Mouse (Mus musculus): ENCODE results near the gene Mrpl51. TPM values are rescaled to one million over a fixed set of nuclear protein-coding genes. Genes with fewer than 3 reads are reported as not detected.
"Not testable (repeated sequence)": the region's sequence is repeated elsewhere in the genome, so short reads cannot be mapped to it uniquely, and the experiment has no call there.

Mrpl51 gene
- polyA plus RNA-seq, 1 experiment from 2014 or later, result 202 TPM

DNA sequence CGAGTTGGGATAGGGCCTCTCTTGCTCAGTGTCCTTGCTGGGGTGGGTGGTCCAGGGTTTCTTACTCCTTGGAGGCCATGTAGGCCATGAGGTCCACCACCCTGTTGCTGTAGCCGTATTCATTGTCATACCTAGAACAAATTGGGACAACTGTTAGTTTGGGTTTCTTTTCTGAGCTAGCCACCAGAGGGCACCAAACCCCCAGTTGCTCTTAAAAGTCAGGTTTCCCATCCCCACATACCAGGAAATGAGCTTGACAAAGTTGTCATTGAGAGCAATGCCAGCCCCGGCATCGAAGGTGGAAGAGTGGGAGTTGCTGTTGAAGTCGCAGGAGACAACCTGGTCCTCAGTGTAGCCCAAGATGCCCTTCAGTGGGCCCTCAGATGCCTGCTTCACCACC is 29.6 kb upstream of the Mrpl51 start:
- not testable (repeated sequence) for H3K9ac ChIP-seq; H3K4me3 ChIP-seq; H3K9me3 ChIP-seq (replicated peaks); H3K27ac ChIP-seq; ATAC-seq; H3K27me3 ChIP-seq
- Histone ChIP-seq H3K4me2 (0 out of 2 replicates have a peak overlapping the region, but pooled peaks have one; percentile 37), H3K36me3 (ENCODE audit: poor library complexity, severe bottlenecking) (peaks cover 62% of the 10 kb centered on the region), H3K4me1 (peaks cover 58% of the 10 kb centered on the region)
- 4% methylated on average over 4 of the region's 5 CpGs for WGBS

DNA sequence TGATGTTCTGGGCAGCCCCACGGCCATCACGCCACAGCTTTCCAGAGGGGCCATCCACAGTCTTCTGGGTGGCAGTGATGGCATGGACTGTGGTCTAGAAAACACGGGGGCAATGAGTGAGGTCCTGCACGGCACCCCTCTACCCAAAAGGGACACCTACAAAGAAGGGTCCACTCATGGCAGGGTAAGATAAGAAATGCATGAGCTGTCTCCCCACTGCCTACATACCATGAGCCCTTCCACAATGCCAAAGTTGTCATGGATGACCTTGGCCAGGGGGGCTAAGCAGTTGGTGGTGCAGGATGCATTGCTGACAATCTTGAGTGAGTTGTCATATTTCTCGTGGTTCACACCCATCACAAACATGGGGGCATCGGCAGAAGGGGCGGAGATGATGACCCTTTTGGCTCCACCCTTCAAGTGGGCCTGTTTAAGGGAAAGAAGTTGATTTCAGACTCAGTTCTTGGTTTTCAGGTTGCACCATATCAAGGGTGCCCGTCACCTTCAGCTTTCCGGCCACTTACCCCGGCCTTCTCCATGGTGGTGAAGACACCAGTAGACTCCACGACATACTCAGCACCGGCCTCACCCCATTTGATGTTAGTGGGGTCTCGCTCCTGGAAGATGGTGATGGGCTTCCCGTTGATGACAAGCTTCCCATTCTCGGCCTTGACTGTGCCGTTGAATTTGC is 28.8 kb upstream of the Mrpl51 start:
- H3K27me3 ChIP-seq; H3K9me3 ChIP-seq (replicated peaks); ATAC-seq; H3K9ac ChIP-seq; H3K4me3 ChIP-seq; H3K27ac ChIP-seq: not testable (repeated sequence)
- WGBS, result 73% methylated on average over 13 of the region's 16 CpGs
- peak overlapping the region; percentile 37 for H3K4me2 ChIP-seq
- H3K36me3 ChIP-seq (ENCODE audit: poor library complexity, severe bottlenecking), result peaks cover 68% of the 10 kb centered on the region
- peaks cover 61% of the 10 kb centered on the region for H3K4me1 ChIP-seq

DNA sequence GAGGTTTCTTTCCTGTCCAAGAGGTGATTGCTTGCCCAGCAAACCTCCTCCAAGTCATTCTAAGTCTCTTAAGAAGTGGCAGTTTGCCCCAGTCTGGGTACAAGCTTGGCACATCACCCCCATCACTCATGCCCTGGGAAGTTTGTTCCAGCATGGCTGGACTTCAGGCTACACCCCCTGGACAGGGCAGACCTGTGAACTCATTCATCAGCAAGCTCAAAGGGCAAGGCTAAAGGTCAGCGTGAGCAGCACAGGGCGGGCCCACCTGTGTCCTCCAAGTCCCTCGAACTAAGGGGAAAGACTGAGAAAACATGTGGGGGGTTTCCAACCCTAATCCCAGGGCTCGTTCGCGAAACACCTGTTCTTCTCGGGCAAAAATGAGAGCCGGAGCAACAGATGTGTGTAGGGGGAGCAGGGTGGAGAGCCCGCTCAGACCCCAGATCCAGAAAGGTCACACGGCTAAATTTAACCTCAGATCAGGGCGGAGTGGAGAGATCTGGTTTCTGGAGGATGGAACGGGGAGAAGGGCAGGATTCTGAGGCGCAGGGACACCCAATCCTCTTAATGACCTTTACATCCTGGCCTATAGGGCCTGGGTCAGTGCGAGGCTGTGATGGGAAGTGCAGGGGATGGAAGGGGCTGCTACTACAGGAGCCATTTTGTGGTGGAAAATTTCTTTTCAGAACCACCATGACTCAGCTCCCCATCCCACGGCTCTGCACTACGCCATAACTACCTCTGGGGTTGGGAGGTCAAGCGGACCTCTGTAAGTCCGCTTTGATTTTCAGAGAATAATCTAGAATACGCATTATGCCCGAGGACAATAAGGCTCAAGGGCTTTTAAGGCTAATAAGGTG is 27.6 kb upstream of the Mrpl51 start:
- Histone ChIP-seq H3K36me3 (ENCODE audit: poor library complexity, severe bottlenecking) (peaks cover 70% of the 10 kb centered on the region), H3K4me1 (peaks cover 64% of the 10 kb centered on the region), H3K27ac (peak overlapping the region; percentile 89), H3K27me3 (no peaks in the 10 kb centered on the region), H3K4me3 (peak overlapping the region; percentile 96), H3K4me2 (peak overlapping the region; percentile 98), H3K9me3 (replicated peaks) (no peaks in the 10 kb centered on the region), H3K9ac (peak overlapping the region; percentile 99)
- 2% methylated on average over 20 of the region's 20 CpGs for WGBS
- no peak for ATAC-seq

DNA sequence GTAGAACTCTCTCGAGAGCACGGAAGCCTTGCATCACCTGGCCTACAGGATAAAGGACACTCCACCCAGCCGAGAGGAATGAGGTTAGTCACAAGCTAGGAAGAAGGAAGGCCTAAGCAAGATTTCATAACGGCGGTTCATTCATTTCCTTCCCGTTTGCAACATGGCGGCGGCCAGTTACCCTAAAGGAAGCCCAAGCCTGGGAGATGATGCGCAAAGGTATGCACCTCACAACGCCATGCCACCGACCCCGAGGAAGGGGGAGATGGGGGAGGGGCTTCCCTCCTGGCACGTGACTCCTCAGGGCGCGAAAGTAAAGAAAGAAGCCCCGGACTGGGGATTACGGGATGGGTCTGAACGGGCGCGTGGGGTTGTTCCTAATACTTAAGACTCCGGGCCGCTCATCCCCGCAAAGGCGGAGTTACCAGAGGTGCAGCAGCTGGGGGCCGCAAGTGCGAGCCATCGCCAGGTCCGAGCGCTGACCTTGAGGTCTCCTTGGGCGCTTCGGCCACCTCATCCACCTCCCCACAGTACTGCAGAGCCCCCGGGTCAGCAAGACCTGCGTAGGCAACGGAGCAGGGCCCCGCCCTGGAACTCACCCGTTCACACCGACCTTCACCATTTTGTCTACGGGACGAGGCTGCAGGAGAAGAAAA is 26.8 kb upstream of the Mrpl51 start:
- peak; percentile 39 for ATAC-seq
- Histone ChIP-seq H3K4me1 (peaks cover 64% of the 10 kb centered on the region), H3K4me3 (peak overlapping the region; percentile 96), H3K36me3 (ENCODE audit: poor library complexity, severe bottlenecking) (peaks cover 70% of the 10 kb centered on the region), H3K27me3 (no peaks in the 10 kb centered on the region), H3K9ac (peak overlapping the region; percentile 99), H3K9me3 (replicated peaks) (no peaks in the 10 kb centered on the region), H3K27ac (peak overlapping the region; percentile 89), H3K4me2 (peak overlapping the region; percentile 98)
- WGBS, result 0% methylated on average over 39 of the region's 39 CpGs

DNA sequence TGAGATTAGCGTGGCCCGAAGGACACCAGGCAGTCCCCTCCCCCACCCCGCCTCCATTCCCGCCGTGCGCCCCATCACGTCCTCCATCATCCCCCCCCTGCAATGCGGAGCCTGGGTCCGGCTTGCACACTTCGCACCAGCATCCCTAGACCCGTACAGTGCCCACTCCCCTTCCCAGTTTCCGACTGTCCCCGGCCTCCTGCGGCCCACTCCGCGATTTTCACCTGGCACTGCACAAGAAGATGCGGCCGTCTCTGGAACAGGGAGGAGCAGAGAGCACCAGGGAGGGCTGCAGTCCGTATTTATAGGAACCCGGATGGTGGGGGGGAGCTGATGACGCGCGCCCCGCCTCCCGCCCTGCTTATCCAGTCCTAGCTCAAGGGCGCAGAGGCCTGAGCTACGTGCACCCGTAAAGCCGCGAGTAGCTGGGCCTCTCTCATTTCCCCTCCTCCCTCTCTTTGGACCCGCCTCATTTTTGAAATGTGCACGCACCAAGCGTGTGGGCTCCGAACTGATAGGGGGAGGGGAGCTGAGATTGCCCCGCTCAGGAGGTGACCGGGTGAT is 26.2 kb upstream of the Mrpl51 start:
- H3K4me1 ChIP-seq, result peaks cover 59% of the 10 kb centered on the region

DNA sequence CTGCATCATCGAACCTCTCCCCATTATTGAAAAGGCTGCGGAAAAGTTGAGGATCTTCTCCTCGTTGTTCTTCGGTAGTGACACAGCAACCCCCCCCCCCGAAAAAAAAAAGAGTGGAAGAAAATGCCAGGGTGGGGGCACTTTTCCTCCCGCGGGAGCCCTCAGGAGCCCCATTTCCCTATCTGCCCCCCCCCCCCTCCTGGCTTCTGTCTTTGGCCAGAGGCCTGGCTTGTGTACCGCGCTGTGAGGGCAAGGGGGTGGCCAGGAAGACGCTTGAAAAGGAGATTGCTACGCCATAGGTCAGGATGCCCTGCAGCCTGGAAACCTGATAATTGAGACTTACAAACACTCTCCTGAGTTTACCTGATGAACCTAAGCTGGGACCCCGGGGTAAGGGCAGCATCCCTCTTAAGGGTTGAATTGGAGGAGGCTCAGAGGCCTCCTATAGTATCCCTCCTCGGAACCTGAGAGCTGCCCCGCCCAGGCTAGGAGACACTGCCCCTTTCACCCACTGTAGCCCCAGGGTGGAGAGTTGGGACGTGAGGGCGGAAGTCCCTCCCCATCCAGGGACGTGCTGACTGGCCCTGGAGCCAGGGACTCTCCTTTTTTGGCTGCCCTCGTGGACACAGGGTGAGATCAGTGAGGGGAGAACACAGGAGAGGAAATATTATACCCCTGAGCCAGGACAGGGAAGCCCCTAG is 25.4 kb upstream of the Mrpl51 start, which contains the start of gene Gapdh:
TSS of gene Gapdh (minus strand) at position 417 of the 701 bp plus-strand sequence.
- H3K36me3 ChIP-seq (ENCODE audit: poor library complexity, severe bottlenecking), result peaks cover 70% of the 10 kb centered on the region

More for the DNA sequence above, 26.2 kb upstream of the Mrpl51 start:
- H3K4me2 ChIP-seq, result peak overlapping the region; percentile 98
- peak; percentile 93 for ATAC-seq
- peaks cover 70% of the 10 kb centered on the region for H3K36me3 ChIP-seq (ENCODE audit: poor library complexity, severe bottlenecking)
- peak overlapping the region; percentile 96 for H3K4me3 ChIP-seq
- H3K27ac ChIP-seq, result peak overlapping the region; percentile 89
- H3K27me3 ChIP-seq, result no peaks in the 10 kb centered on the region
- peak overlapping the region; percentile 99 for H3K9ac ChIP-seq
- H3K9me3 ChIP-seq (replicated peaks), result no peaks in the 10 kb centered on the region
- 2% methylated on average over 36 of the region's 36 CpGs for WGBS

DNA sequence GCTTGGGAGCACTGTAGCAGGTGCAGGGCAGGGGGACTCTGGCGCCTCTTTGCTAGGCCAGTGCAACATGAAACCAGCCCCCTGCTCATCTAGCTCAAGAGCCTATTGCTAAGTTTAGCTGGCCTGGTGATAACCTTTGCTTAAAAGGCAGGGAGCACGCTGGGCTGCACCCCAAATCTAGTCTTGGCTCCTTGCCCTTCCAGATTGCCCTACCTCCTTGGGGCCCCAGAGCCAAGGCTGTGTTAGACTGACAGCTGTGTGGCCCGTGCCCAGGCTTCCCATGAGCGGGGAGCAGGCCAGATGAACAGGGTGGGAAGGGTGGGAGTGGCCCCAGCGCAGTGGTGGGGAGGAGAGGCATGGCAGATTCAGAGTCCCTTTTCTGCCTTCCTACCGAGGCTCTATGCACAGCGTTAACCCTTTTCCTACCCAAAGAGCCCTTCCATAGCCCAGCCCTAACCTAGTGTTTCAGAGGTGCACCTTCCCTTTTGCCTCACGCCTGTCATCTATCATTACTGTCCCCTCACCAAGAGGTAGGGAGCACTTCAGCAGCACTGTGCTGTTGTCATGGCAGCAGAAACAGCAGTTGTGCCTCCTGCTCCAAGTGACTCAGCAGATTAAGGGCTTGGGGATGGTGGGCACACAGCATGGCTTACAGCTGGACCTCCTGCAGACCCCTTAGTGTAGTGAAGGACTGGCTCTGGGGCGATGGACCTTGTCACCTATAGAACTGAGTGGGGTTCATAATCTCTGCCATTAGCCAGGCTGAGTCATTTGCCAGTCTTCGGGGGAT is 24.5 kb upstream of the Mrpl51 start:
- 11% methylated on average over 10 of the region's 10 CpGs for WGBS
- H3K9me3 ChIP-seq (replicated peaks), result no peaks in the 10 kb centered on the region
- H3K9ac ChIP-seq, result peak overlapping the region; percentile 99
- peak overlapping the region; percentile 96 for H3K4me3 ChIP-seq
- H3K27me3 ChIP-seq, result no peaks in the 10 kb centered on the region
- peak overlapping the region; percentile 89 for H3K27ac ChIP-seq
- no peak for ATAC-seq
- peaks cover 45% of the 10 kb centered on the region for H3K4me1 ChIP-seq
- peaks cover 72% of the 10 kb centered on the region for H3K36me3 ChIP-seq (ENCODE audit: poor library complexity, severe bottlenecking)
- peak overlapping the region; percentile 98 for H3K4me2 ChIP-seq

More for the DNA sequence above, 25.4 kb upstream of the Mrpl51 start, which contains the start of gene Gapdh:
- peak within 1 kb of the TSS; percentile 89 for H3K27ac ChIP-seq
- no peaks in the 10 kb centered on the region for H3K9me3 ChIP-seq (replicated peaks)
- H3K27me3 ChIP-seq, result no peaks in the 10 kb centered on the region
- H3K4me1 ChIP-seq, result peaks cover 52% of the 10 kb centered on the region
- WGBS, result under 1% methylated on average over 17 of the region's 18 CpGs
- peak within 1 kb of the TSS; percentile 98 for H3K4me2 ChIP-seq
- H3K9ac ChIP-seq, result peak within 1 kb of the TSS; percentile 99
- H3K4me3 ChIP-seq, result peak within 1 kb of the TSS; percentile 96
- peak; percentile 4; the same call in 1 of the 2 replicates for ATAC-seq

DNA sequence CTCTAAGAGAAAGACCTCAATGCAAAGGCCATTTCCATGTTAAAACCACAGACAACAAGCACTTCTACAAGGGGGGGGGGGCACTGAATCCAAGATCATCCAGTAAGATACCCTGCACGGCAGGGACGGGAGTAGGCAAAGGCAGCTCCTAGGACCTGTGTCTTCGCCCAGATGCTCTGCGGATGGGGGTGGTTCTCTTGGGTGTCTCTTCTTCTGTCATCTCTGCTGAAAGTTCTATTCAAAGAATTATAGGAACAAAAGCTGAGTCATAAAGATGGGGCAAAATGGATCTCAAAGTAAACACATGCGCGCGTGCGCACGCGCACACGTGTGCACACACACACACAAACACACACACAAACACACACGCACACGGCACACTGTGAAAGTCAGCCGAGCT is 23.5 kb upstream of the Mrpl51 start:
- Histone ChIP-seq H3K27ac (no peak overlapping the region), H3K36me3 (ENCODE audit: poor library complexity, severe bottlenecking) (peaks cover 72% of the 10 kb centered on the region)

DNA sequence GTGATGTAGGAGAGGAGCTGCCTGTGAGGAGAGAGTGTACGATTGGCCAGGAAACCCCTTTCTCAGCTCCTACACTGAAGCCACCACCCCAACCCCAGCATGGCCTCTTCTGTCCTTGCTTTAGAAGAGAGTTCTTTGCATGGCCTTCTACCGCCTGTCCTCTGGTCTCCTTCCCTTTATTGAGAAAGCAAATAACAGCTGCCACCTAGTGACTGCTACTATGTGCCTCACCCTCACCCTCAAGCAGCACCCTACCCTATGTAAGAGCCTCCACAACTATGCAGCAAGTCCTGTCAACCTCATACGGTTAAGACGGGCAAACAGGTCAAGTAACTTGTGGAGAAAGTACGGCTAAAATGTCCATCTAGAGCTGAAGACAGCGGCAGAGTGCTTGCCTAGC is 21.4 kb upstream of the Mrpl51 start:
- 81% methylated on average over 6 of the region's 6 CpGs for WGBS

More for the DNA sequence above, 23.5 kb upstream of the Mrpl51 start:
- ATAC-seq, result no peak
- Histone ChIP-seq H3K4me3 (no peak overlapping the region), H3K9me3 (replicated peaks) (no peaks in the 10 kb centered on the region), H3K9ac (no peak overlapping the region), H3K4me2 (no peak overlapping the region), H3K4me1 (peaks cover 38% of the 10 kb centered on the region), H3K27me3 (no peaks in the 10 kb centered on the region)
- WGBS, result 89% methylated on average over 14 of the region's 14 CpGs

DNA sequence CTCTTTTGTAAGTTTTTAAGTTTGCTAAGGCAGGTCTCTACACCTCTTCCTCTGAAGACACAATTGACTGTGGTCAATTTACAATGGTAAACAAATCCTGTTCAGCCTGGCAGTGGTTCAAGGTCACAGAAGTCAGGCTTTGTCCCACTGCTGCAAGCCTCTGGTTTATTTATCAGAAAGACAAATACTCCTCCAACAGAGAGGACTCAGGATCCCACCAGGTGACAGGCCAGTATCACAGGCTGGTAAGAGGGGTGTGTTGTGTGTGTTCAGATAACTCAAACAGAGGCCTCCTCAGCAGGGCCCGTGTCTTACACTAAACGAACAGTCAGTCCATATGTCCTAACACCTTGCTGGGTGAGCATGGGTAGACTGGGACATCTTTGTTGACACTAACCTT is 19.1 kb upstream of the Mrpl51 start:
- H3K9me3 ChIP-seq (replicated peaks), result no peaks in the 10 kb centered on the region
- no peak overlapping the region for H3K27ac ChIP-seq
- H3K9ac ChIP-seq, result no peak overlapping the region
- 86% methylated on average over 2 of the region's 2 CpGs for WGBS
- no peak overlapping the region for H3K4me2 ChIP-seq
- no peak overlapping the region for H3K4me3 ChIP-seq
- H3K27me3 ChIP-seq, result no peaks in the 10 kb centered on the region
- no peak for ATAC-seq
- peaks cover 100% of the 10 kb centered on the region for H3K36me3 ChIP-seq (ENCODE audit: poor library complexity, severe bottlenecking)
- peaks cover 6% of the 10 kb centered on the region for H3K4me1 ChIP-seq

More for the DNA sequence above, 21.4 kb upstream of the Mrpl51 start:
- no peaks in the 10 kb centered on the region for H3K27me3 ChIP-seq
- ATAC-seq, result no peak
- H3K36me3 ChIP-seq (ENCODE audit: poor library complexity, severe bottlenecking), result peaks cover 82% of the 10 kb centered on the region
- no peak overlapping the region for H3K4me3 ChIP-seq
- H3K27ac ChIP-seq, result no peak overlapping the region
- H3K4me2 ChIP-seq, result no peak overlapping the region
- H3K9ac ChIP-seq, result no peak overlapping the region
- peaks cover 24% of the 10 kb centered on the region for H3K4me1 ChIP-seq
- no peaks in the 10 kb centered on the region for H3K9me3 ChIP-seq (replicated peaks)

Data from forebrain, embryonic 13.5 days (tissue).